Mouse (Mus musculus): ENCODE measurements at regions not wholly inside any gene's neighbourhood (a gene's known extent, or its start where the extent isn't known, plus 50 kb on each side); places are given as distances from the start of the nearest gene placed in this dataset.

DNA sequence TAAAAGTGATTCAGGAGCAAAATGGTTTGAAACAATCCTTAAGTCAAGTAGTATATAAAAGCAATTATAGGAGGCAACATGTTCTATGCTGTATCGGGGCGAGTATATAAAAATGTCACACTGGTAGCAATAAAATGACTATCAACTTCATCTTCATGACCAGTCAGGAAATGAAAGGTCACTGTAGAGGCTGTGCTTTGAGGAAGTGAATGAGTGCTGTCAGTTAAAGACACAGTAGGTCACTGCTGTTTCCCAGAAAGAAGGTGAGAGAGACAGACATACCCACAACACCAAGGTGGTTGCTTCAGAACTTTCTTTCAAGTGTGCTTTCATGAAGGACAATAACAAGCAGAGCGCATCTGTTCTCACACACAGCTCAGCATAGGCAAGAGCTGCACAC lies 292.4 kb downstream of the Cd47 start:
- no peak for DNase-seq (ENCODE audit: low spot score)

DNA sequence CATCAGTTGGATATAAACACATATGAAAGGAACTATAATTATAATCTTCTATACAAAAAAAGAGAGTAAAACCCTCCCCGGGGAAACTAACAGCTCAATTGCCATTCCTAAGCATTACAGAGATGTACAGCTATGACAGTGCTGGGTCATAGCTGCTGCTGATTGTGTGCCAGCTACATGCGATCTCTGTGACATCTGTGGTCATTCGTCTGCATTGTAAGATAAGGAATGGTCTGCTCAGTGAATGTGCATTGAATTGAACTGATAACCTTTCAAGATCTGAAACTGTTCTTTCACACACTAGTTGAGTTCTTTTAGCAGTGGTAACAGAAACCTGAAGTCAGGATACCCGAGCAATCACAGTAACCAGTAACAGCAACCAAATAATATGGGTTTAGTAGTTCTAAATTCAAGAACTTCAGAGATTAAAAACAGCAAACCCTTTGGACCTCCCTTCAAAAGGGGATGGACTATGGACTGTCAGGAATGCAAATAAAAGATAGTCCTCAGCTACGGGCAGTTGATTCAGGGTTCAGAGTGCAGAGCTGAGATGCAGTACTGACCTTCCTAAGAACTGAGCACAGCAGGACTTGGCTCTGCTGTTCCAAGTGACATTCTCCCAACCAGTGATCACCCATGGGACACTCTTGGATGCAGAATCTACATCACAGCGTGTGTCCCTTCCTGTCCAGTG lies 295.7 kb downstream of the Cd47 start:
- DNase-seq (ENCODE audit: low spot score), result peak; percentile 34

DNA sequence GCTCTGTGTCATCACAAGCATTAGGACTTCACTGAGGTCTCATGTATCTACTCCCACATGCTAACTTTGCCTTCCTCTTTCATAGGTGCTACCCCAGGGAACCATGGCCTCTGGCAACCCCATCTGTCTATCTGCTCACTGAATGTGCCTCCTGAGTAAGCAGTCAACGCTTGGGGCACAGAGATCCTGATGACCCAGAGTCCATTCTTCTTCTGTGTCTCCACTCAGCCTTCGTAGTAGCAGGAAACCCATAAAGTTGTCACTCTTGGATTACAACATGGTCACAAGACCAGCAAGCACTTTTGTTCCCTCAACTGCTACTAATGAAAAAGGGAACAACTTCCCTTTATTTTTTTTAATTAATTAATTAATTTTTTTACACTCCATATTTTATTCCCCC lies 296.2 kb downstream of the Cd47 start:
- DNase-seq (ENCODE audit: low spot score), result no peak

DNA sequence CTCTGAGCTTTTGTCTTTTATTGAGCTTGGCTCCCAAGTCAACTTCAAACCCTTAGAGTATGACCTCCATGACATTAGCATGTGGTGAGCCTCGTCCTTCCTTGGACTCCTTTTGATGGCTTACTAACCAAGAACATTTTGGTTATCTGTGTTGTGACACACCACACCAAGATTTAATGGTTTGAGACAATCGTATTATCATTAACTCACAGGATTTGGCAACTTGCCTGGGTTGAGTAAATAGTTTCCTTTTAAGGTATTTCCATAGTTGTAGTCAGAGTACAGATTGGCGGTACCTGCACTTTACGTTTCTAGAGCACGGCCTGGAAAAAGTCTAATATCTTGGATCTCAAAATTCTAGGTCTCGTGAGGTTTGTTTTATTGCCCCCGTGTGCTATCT lies 303.0 kb downstream of the Cd47 start:
- no peak for DNase-seq (ENCODE audit: low spot score)

DNA sequence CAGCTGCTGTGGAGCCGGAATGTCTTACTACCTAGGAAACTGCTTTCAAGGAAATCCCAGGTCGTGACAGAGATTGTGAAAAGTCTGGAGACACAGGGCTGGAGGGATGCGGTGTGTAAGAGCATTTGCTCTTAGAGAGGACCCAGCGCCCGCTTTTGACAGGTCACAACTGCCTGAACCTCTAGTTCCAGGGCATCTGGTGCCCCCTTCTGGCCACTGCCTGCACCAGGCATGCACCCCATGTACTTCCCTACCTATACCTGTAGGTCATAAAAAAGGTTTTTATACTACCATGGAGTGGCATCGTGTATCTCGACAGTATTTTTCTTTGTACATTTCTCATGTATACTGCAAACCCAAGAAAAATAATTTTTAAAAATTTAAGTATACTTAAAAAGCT lies 314.0 kb downstream of the Bbx start:
- peak; percentile 3 for DNase-seq (ENCODE audit: low spot score)

DNA sequence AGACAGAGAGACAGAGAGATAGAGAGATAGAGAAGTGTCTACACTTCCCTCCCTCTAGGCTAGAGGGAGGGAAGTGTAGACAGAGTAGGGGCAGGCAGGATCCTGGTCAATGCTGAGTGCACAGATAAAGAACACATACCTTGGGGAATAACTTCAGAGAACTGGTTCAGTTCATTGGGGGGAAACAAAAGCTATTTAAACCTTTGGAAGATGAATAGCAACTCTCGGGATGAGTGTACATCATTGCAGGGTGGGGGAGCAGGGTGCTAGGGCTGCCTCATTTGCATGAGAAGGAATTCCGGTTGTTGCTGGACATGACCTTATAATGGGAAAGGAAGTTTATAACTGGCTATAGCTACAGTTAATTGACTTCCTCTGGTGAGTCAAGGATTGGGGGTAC lies 309.7 kb downstream of the Bbx start:
- DNase-seq (ENCODE audit: low spot score), result no peak

DNA sequence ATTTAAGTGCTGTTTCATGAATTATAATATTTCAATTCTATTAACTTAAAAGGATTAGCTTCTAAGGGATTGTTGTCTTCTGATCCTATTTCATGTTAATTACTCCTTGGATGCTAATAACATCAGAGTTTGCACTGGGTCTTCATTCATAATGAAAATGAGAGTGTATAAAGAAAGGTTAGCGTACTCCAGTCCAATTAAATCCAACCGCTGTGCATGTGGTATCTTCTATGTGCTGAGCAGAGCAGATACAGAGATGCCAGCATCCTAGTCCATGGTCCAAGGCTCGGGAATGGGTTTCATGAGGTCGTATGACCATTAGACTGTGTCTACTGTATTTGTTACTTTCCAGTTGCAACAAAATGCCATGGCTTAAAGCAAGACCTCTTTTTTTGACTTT lies 307.5 kb downstream of the Bbx start:
- DNase-seq (ENCODE audit: low spot score), result no peak

DNA sequence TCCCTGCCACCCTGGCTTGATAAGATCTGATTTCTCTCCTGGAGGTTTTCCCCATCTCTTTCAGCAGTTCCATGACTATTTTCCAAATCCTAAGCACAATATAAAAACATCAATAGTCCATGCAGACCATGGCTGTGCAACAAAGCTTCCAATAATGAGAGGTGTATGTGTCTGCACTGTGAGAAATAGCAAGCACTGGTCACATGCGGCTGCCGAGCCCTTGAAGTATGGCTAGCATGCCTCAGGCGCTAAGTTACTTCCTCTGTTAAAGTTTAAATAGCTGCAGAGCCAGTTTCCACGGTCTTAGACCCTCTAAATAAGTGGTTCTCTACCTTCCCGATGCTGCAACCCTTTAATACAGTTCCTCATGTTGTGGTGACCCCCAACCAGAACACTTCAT lies 306.6 kb downstream of the Bbx start:
- no peak for DNase-seq (ENCODE audit: low spot score)

DNA sequence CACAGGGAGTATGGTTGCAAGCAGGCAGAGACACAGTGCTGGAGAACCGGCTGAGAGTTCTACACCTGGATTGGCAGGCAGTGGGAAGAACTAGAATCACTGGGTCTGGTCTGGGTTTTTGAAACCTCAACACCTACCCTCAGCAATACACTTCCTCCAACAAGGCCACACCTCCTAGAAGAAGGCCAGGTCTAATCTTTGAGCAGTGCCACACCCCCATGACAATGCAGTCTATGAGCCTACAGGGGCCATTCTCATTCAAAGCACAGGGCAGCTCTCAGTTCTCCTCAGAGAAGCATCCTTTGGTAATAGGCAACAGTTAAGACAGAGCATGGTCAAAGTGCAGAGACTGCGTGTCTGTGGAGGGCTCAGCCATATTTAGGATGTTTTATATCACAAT lies 300.8 kb downstream of the Bbx start:
- no peak for DNase-seq (ENCODE audit: low spot score)
